Mouse (Mus musculus) spleen, adult 18-20 months (tissue): ENCODE measurements around the gene Fitm1.

Source experiments
- DNase-seq, 2 experiments: peaks; one replicate each; pipeline ENCODE4 v3.0.0; 2022; ENCODE audit warnings: mixed read lengths in 2 of 2

Gene Fitm1

DNA sequence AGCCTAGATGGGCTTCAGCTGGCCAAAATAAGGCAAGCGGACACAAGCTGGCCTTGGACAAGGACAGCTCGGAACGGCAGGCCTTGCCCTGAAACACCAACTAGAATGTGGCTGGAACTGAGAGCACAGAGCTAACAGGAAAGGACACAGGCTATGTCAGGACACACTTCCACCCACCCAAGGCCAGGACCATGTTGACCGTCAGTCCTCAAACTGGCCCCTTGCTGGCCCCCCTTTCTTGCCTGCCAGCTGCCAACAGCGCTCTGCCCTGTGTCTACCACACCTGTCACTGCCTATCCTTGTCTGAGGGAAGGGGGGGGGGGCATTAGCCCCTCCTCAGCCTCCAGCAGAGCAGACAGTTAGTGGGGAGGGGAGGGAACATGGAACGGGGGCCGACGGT lies at the start of gene Fitm1:
Fitm1 (plus strand) TSS at position 316 of the 400 bp plus-strand sequence.
- DNase-seq: no peak

DNA sequence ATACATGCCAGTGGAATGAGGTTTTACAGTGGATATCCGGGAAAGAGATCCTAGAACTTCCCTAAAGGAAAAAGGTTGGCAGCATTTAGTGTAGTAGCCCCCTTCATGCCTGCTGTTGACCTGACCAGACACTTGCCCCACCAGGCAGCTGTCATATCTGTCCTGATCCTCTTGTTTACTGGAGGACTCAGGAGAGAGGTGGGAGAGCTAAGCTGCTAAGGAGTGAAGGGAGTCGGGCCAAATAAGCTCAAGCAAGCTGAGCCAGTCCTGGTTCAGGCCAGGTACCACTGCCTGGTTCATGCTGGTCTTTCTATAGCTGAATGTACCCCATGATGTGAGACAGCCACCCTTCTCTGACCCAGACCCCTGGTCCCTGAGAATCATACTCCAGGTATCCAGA lies 48.7 kb upstream of the Fitm1 start:
- DNase-seq: no peak

DNA sequence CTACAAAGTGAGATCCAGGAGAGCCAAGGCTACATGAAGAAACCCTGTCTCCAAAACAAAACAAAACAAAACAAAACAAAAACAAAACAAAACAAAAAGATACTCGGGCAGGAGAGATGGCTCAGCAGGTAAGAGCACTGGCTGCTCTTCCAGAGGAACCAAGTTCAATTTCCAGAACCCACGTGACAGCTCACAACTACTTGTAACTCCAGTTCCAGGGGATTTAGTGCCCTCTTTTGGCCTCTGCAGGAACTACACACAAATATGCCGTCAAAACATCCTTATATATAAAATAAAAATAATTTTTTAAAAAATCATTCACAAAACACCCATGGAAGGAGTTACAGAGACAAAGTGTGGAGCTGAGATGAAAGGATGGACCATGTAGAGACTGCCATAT lies 47.5 kb upstream of the Fitm1 start:
- peak in 1 of 2 experiments; percentile 38 for DNase-seq

DNA sequence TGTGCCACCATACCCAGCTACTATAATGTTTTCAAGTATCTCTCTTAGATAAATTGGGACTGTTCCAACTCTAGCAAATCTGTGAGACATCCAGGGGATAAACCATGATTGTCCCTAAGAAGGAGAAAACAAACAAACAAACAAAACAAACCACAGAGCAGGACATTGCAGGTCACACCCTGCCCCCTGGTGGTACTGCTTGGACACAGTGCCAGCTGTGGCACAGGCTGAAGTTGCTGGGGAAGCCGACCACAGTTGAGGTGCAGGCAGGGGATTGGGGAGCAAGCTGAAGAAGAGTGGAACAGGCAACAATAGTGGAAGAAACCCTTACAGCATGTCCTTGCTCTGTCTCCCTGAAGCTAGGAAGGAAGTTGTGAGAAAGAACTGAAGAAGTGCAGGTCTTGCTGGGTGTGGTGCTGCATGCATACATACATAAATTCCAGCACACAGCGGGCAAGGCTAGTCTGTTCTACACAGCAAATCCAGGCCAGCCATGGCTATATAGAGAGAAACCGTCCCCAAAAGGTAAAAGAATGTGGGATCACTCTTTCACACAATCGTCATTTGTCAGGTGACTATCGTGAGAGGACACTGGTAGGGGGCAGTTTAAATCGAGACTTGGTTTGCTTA lies 39.2 kb upstream of the Fitm1 start:
- peak in 1 of 2 experiments; percentile 58 for DNase-seq

DNA sequence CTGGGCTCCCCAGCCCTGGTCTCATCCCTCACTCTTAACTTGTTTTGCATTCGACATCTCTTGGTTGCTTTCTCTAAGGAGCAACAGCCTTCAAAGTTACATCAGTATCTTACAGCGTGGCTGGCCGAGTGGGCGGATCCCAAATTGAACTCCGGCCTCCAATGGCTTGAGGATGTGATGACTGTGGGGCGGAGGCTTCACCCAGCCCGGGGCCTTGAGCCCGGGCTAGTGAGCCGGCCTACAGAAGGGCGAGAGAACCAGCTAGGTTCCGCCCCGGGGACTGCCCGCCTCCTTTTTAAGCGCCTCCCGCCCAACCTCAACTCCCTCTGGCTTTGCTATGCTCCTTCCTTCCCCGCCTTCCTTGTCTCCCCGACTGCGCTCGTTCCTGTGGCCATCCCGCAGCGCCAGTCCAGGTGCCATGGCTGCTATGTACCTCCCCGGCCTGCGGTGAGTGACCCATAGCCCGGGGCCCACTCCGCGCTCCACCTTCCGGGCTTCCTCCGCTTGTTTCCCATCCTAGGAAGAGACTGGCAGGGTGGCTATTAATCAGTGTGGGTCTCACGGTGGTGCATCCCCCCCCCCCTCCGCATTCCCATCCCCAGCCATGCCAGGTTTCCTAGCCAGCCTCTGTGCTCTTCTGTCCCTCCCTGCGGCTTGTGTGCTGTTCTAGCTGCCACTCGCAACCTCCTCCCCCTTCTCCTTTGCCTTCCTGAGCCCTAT lies 35.2 kb upstream of the Fitm1 start, which contains the start of gene Pck2:
Pck2 (plus strand) TSS at position 200 of the 720 bp plus-strand sequence.
- DNase-seq: peak; percentile 76 to 81

DNA sequence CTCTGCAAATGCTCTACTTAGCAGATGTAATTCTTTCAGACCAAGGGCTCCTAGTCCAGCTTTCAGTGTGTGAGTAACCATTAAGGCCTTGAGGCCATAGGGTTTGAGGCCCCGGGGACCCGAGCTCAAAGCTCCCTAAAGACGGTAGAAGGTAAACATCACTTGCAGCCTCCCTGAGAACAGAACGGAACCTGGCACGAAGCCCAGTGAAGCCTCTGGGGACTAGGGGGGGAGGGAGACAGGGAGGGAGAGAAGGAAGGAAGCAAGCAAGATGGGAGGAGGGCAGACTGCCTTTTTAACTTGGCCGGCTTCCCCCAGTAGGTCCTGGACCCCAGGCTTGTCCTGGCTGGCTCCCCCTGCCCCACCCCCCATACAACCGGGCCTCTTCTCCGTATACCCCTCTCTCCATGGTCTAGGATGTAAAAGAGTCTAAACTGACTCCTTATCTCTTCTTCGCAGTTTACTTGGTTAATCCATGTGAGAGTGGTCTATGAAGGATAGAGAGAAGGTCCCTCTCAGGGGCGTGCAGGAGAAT lies 34.6 kb upstream of the Fitm1 start:
- peak; percentile 88 to 89 for DNase-seq

DNA sequence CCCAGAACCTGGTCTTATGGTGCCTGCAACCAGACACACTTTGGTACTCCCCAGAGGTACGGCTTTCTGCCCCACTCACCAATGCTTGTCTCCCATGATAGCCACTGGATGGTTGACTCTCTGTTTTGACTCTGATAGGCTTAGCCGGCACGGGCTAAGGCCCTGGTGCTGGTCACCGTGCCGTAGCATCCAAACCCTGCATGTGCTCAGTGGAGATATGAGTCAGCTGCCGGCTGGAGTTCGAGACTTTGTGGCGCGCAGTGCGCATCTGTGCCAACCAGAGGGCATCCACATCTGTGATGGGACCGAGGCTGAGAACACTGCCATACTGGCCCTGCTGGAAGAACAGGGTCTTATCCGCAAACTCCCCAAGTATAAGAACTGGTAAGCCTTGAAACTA lies 33.1 kb upstream of the Fitm1 start:
- no peak for DNase-seq

DNA sequence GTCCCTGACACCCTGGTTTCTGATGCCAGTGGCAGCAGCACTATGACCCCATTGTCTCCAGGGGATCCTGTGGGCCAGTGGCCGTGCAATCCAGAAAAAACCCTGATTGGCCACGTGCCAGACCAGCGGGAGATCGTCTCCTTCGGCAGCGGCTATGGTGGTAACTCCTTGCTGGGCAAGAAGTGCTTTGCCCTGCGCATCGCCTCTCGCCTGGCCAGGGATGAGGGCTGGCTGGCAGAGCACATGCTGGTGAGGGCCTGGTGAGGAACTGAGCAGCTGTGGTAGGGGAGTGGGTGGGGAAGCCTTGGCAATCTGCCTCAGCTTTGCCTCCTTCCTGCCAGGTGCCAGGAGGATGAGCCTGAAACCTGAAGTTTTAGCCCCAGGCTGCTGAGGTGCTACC lies 31.1 kb upstream of the Fitm1 start:
- DNase-seq: no peak

DNA sequence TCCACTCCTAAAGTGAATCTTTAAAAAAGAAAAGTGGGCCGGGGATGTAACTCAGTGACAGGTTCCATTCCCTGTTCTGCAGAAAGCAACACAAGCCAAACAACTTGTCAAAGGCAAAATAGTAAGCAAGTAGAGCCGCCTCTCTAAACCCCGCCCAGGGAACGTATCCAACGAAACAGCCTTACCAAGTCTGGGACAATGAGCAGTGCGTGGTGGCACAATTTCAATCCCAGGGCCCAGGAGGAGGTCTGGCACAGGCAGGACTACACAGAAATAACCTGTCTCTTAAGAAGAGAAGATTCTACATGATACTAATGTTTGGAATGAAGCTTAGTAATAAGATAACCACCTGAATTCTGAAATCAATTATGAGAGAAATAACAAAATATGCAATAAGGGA lies 25.2 kb upstream of the Fitm1 start:
- no peak for DNase-seq

DNA sequence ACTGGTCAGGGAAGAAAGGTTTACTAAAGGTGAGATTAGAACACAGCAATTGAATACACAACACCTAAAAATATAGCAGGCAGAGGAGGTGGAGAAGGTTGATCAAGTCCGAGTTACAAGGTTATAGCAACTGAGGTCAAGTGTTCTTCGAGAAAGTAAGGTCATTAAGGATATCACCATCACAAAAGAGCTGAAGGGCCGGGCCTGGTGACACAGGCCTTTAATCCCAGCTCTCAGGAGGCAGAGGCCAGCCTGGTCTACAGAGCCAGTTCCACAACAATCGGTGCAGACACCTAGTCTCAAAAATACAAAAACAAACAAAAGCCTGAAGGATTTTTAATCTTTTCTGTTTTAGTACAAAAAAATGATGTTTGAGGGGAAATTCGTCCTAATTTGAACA lies 24.1 kb upstream of the Fitm1 start:
- DNase-seq: no peak

DNA sequence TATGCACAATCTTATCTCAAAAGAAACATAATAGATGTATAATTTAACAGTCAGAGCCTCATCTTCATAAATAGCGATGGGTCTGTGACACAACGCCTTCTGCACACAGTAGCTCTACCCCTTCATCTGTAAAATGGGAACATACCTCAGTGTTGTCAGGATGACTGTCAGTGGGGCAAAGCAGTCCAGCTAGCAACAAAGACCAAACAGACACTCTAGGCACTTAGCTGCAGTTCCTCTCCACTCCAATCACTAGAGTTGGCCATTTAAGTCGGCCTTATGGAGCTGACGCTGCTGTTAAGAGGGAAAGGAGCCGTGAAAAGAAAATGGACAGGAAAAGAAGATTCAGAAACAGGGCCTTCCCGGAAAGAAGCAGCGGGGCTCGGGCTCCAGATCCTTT lies 23.6 kb upstream of the Fitm1 start:
- DNase-seq: no peak

DNA sequence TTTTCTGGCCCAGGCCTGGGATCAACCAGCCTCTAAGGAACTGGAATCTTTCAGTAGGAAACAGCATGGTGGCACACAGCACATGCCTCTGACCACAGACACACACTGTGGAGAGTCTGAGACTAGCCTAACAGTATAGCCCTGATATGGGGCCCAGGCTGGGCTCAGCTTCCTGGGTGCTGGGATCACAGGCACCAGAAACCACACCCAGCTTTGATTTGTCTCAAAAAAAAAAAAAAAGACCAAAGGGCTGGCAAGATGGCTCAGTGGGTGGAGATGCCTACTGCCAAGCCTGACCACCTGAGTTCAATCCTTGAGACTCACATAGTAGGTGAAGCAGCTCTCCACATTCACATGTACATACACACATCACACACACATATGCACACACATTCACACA lies 20.8 kb upstream of the Fitm1 start:
- DNase-seq: no peak

DNA sequence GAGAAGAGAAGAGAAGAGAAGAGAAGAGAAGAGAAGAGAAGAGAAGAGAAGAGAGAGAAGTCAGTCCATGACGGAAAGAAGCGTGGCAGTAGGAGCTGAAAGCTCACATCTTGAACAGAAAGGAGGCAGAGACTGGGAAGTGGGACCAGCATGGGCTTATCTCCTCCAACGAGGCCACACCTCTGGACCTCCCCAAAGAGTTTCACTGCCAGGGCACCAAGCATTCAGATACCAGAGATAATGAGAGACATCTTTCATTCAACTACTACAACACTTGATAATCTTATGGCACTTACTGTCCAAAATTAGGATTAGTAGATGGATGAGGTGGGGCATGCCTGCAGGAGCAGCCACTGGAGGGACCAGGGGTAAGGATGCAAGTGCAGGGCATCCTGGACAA lies 19.6 kb upstream of the Fitm1 start:
- no peak for DNase-seq

DNA sequence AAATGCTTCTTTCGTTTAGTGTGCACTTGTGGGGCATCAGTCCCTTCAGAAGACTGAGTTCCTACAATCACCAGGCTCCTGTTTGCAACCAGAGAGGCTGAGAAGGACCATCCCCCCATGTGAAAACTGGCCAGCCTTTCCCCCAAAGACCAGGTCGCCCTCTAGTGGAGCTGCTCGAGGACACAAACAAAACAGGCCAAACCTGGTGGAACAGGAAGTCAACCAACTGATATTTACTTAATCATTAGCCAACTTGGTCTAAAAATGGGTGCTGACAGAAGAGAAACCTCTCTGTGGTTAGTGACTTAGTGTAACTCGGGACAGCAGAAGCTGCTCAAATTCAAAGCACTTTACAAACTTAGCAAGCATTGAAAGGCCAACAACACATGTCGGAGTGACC lies 18.4 kb upstream of the Fitm1 start:
- peak; percentile 65 to 80 for DNase-seq

DNA sequence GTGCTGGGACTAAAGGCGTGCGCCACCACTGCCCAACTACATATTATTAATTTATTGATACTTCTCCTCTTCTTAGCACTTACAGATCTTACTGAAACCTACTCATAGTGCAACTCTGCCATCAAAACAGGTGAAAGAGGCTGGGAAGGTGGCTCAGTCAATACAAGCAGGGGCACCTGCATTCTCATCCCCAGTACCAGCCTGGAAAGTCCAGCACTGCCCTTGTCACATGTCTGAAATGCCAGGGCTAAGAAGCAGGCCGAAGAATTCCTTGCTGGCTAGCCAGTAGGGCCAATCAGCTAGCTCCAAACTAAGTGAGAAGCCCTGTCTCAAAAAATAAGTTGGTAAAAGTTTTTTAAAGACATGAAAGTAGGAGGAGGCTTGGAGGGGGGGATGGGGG lies 17.8 kb upstream of the Fitm1 start:
- DNase-seq: no peak

DNA sequence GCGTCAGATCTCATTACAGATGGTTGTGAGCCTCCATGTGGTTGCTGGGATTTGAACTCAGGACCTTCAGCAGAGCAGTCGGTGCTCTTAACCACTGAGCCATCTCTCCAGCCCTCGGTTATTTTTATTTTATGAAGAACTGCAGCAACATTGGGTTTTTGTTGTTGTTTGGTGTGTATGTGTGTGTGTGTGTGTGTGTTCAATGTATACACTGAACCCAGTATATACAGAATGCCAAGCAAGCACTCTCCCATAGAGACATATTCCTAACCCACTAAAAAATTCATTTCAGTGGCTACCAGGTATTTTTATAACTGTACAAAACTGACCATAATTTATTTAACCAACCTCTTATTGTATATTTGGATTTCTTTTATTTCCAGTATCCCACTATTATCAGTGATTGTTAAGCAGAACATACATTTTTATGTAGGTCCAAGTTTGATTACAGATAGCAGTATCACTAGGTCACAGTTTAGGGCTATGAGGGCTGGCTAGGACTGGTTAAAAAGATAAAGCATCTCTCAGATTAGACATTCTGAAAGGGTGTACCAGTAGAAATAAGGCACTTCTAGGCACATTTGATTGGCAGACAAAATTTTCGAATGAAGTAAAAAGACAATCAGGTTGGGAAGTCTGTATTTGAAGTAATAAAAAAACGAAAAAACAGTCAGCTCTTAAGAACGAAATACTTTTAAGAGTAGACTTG lies 16.5 kb upstream of the Fitm1 start:
- no peak for DNase-seq

DNA sequence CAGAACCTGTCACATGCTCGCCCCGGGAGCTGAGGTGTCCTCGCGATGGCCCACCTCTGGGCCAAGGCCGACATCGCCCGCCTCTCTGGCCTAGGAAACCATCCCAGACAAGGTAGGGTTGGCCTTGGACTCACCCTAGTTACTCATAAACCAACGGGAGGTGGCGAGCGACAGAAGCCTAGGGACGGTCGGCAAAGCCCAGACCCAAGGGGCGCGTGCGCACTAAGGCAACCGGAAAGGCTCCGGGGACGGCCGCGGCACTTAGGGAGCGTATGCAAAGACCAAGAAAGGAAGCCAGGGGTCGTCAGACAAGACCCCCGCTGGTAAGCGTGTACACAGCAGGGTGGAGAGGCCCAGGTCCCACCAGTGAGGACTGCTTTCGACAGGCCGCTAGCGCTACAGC lies 15.6 kb upstream of the Fitm1 start, which contains the start of gene Dcaf11:
Dcaf11 (plus strand) TSS at position 208 of the 403 bp plus-strand sequence.
- DNase-seq: peak; percentile 82 to 85

DNA sequence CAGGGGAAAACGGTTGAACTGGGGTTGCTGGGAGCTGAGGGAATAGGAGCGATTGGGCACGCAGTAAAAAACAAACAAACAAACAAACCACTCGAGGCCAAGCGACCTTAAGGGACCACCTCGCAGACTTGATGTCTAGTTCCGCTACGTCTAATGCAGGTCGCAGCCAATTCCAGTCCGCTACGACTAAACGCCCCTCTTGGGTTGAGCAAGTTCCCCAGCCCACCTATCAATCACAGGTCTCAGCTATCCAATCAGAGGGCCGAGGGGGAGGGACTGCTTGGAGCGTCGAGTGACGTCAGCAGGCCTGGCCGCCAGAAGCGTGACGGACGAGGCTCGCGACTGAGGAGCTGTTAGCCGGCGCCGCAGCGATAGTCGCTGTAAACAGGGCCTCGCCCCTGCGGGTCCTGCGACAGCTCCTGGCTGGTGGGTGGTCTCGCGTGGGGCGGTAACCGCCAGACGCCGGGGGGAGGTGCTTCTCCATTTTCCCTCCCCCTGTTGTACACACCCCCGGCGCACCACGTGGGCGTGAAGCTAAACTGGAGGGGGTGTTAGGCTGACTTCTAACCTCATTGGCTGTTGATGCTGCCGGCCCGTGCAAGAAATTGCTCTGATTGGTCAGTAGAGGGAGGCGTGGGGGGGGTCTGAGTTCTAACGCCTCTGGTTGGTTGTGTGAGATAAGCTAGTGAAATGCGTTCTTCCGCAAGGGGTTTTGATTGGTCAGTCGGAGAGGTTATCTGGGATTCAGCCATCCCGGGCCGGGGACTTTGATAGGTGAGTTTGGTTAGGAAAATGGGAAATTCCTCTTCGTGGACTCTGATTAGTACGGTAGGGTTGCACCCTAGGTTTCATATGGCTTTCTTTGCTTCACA lies 15.0 kb upstream of the Fitm1 start, which contains the start of gene A730061H03Rik:
A730061H03Rik (minus strand) TSS at position 205 of the 872 bp plus-strand sequence.
- DNase-seq: peak; percentile 96 to 97

DNA sequence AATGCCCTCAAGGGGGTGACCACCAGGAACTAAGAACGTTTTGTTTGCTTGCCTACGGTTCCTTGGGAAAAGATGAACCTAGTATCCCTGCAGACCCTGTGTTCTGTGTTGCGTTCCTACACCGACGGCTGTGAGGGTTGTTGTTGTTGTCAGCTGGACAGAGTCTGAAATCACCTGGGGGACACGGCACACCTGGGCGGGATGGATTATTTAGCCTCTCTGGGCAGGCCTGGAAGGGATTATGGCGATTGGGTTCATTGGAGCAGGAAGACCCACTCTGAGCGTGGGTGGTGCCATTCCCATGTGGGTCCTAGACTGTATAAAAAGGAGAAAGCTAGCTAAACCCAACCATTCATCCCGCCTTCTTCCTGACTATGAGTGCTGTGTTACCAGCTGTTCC lies 13.6 kb upstream of the Fitm1 start:
- DNase-seq: no peak

DNA sequence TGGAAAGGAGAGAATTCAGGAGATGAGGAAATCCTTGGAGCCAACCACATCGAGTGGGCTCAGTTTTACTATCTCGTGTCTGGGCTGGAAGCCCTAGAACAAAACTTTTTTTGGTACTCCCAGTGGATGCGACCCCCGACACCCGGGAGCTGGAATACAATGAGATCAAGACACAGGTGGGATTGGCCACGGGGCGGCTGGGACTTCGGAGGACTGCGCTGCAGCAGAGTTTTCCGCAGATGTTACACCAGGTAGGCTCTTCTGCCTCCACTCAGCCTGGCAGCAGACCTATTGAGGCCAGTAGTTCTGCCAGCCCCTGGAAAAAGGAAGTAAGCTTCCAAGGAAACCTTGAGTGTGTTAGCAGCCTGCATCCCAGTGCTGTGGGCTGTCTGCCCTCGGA lies 12.2 kb upstream of the Fitm1 start:
- no peak for DNase-seq

DNA sequence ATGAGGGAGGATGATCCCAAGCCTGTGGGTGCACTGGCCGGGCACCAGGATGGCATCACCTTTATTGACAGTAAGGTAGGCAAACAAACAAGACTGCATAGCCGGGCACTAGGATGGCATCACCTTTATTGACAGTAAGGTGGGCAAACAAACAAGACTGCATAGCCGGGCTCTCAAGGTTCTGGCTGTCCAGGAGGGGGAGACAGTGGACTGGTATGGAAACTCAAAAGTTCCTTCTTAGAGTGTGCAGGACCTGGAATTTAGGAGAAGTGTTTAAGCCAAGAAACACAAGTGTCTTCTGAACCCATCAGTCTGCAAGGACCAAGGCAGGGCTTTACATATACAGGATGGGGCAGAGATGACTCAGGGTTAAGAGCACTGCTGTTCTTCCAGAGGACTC lies 9.7 kb upstream of the Fitm1 start:
- no peak for DNase-seq

DNA sequence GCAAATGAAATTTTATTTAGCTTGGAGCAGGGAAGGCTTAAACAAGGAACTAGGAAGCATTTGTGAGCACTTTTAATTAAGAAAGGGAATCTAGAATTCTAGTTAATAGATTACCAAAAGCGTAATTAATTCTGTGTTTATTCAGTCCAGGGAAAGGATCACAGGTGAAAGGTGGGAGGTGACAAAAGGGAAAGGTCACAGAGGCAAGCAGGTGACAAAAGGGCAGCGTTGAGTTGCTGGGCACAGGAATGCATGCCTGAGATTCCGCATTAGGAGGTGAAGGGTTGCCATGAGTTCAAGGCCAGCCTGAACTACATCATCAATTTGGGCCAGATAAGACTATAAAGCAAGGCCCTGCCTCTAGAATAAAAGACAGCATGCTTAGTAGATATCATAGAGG lies 7.9 kb upstream of the Fitm1 start:
- no peak for DNase-seq

DNA sequence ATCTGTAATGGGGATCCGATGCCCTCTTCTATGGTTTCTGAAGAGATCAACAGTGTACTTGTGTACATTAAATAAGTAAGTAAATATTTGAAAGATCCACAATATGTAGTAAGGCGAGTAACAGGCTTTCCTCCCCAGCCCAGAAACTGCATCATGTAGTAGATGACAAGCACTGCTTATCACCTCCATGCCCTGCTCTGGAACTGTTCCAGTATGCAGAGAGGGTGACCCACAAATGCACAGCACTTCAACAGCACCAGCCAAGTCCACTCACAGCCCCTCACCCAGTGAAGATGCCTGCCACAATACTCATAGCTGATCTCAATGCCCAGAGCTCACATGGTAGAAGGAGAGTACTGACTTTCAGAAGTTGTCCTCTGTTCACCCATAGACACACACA lies 4.8 kb upstream of the Fitm1 start:
- no peak for DNase-seq
